Mouse (Mus musculus) adrenal gland, adult 8-10 months (tissue): ENCODE results near the gene Ryr3. TPM values are rescaled to one million over a fixed set of nuclear protein-coding genes. Genes with fewer than 3 reads are reported as not detected.

Experiments
- DNase-seq: peaks from one replicate; pipeline ENCODE4 v3.0.0; 2022
- total RNA-seq, 4 experiments: library from RNA; stranded (reverse); gene quantifications; 2 replicates each; pipeline ENCODE4 v1.2.4; 2022

Ryr3 gene
- total RNA-seq = 1 to 10 TPM in 3 of 4 experiments, under 1 TPM in 1; 0.63 to 4.7 (median 1.5) TPM

GRCm38 (mm10) chr2:113216746-113217461 is at the start of gene Ryr3:
TSS of gene Ryr3 (minus strand) at chr2:113217096.
- no peak for DNase-seq

GRCm38 (mm10) chr2:113238871-113239270 is 22.0 kb upstream of the Ryr3 start:
- DNase-seq = no peak

- DNase-seq = no peak
Observed at GRCm38 (mm10) chr2:113236993-113237392, 20.1 kb upstream of the Ryr3 start.

- no peak for DNase-seq
Observed at GRCm38 (mm10) chr2:113234559-113234958, 17.7 kb upstream of the Ryr3 start.

- DNase-seq = no peak
Observed at GRCm38 (mm10) chr2:113233356-113233755, 16.5 kb upstream of the Ryr3 start.

- no peak for DNase-seq
Observed at GRCm38 (mm10) chr2:113216105-113216745, 671 bp downstream of the Ryr3 start.

GRCm38 (mm10) chr2:113210023-113210422 is 6.9 kb downstream of the Ryr3 start:
- DNase-seq = no peak

GRCm38 (mm10) chr2:113209263-113209662 is 7.6 kb downstream of the Ryr3 start:
- no peak for DNase-seq

GRCm38 (mm10) chr2:113202857-113203256 is 14.0 kb downstream of the Ryr3 start:
- DNase-seq = no peak

GRCm38 (mm10) chr2:113199030-113199679 is 17.7 kb downstream of the Ryr3 start:
- no peak for DNase-seq

- no peak for DNase-seq
Observed at GRCm38 (mm10) chr2:113187158-113187557, 29.7 kb downstream of the Ryr3 start.

- DNase-seq = no peak
Observed at GRCm38 (mm10) chr2:113181701-113182100, 35.2 kb downstream of the Ryr3 start.

GRCm38 (mm10) chr2:113178047-113178446 is 38.8 kb downstream of the Ryr3 start:
- no peak for DNase-seq

GRCm38 (mm10) chr2:113176337-113176736 is 40.6 kb downstream of the Ryr3 start:
- no peak for DNase-seq

- DNase-seq = no peak
Observed at GRCm38 (mm10) chr2:113168096-113168495, 48.8 kb downstream of the Ryr3 start.

- no peak for DNase-seq
Observed at GRCm38 (mm10) chr2:113161494-113161893, 55.4 kb downstream of the Ryr3 start.

GRCm38 (mm10) chr2:113137766-113138165 is 79.1 kb downstream of the Ryr3 start:
- no peak for DNase-seq

GRCm38 (mm10) chr2:113123476-113123875 is 93.4 kb downstream of the Ryr3 start:
- DNase-seq = no peak

GRCm38 (mm10) chr2:113119080-113119479 is 97.8 kb downstream of the Ryr3 start:
- DNase-seq = no peak

GRCm38 (mm10) chr2:113116788-113117187 is 100.1 kb downstream of the Ryr3 start:
- no peak for DNase-seq

GRCm38 (mm10) chr2:113115897-113116283 is 101.0 kb downstream of the Ryr3 start:
- no peak for DNase-seq

- DNase-seq = no peak
Observed at GRCm38 (mm10) chr2:113115248-113115896, 101.5 kb downstream of the Ryr3 start.

- DNase-seq = no peak
Observed at GRCm38 (mm10) chr2:113104609-113105008, 112.3 kb downstream of the Ryr3 start.
